Mouse (Mus musculus) myocyte (in vitro differentiated cells): Measurements from ENCODE around the gene Myl12a. TPM values are rescaled to one million over a fixed set of nuclear protein-coding genes. Genes with fewer than 3 reads are reported as not detected.

Source experiments
- H3K27me3 ChIP-seq: one replicate; pipeline ENCODE4 v1.6.1; 2011; ENCODE audit not compliant: control insufficient read depth, insufficient read depth, insufficient read length
- H3K36me3 ChIP-seq: one replicate; pipeline ENCODE4 v1.6.1; 2011; ENCODE audit not compliant: control insufficient read depth, insufficient read depth
- H3K4me2 ChIP-seq: one replicate; pipeline ENCODE4 v1.6.1; 2011; ENCODE audit warnings: low read depth, control low read depth
- H3K4me3 ChIP-seq: one replicate; pipeline ENCODE4 v1.5.1; 2011; ENCODE audit warnings: mild to moderate bottlenecking, control low read depth, moderate library complexity
- H3K79me2 ChIP-seq: one replicate; pipeline ENCODE4 v1.6.1; 2011; ENCODE audit not compliant: control insufficient read depth, insufficient read depth
- H3ac ChIP-seq: one replicate; pipeline ENCODE4 v1.6.1; 2011; ENCODE audit not compliant: control insufficient read depth, insufficient read length
- CEBPB ChIP-seq: IDR thresholded peaks from 2 replicates; pipeline ENCODE4 v1.6.1; 2011; ENCODE audit warnings: mild to moderate bottlenecking, moderate library complexity; ENCODE audit not compliant: poor library complexity, insufficient read depth, severe bottlenecking
- E2F4 ChIP-seq: IDR thresholded peaks from one replicate; pipeline ENCODE4 v1.6.1; 2011; ENCODE audit warnings: mild to moderate bottlenecking, control low read depth, moderate library complexity; ENCODE audit not compliant: insufficient read depth
- MAX ChIP-seq: IDR thresholded peaks from one replicate; pipeline ENCODE4 v1.6.1; 2011; ENCODE audit warnings: low read depth, mild to moderate bottlenecking, control low read depth
- MYOD1 ChIP-seq, 3 experiments: IDR thresholded peaks; one replicate each; pipeline ENCODE4 v1.6.1; 2011; ENCODE audit warnings: control low read depth in 2 of 3, low read depth in 2 of 3, mild to moderate bottlenecking in 2 of 3, moderate library complexity in 1 of 3; ENCODE audit not compliant: insufficient read length in 2 of 3, control insufficient read depth in 1 of 3
- MYOG ChIP-seq, 3 experiments: IDR thresholded peaks; one replicate each; pipeline ENCODE4 v1.6.1; 2011; ENCODE audit warnings: control low read depth in 2 of 3, low read depth in 2 of 3, mild to moderate bottlenecking in 2 of 3; ENCODE audit not compliant: insufficient read length in 2 of 3, control insufficient read depth in 1 of 3, insufficient read depth in 1 of 3
- POLR2A ChIP-seq: IDR thresholded peaks from one replicate; pipeline ENCODE4 v1.6.1; 2011; ENCODE audit warnings: low read depth, mild to moderate bottlenecking, control low read depth, moderate library complexity; ENCODE audit not compliant: insufficient read length
- POLR2AphosphoS2 ChIP-seq: IDR thresholded peaks from one replicate; pipeline ENCODE4 v1.6.1; 2011; ENCODE audit warnings: low read depth, control low read depth; ENCODE audit not compliant: insufficient read length
- REST ChIP-seq: IDR thresholded peaks from one replicate; pipeline ENCODE4 v1.6.1; 2011; ENCODE audit warnings: mild to moderate bottlenecking, control low read depth, moderate library complexity; ENCODE audit not compliant: insufficient read depth, insufficient read length
- SRF ChIP-seq: IDR thresholded peaks from one replicate; pipeline ENCODE4 v1.6.1; 2011; ENCODE audit warnings: low read depth; ENCODE audit not compliant: control insufficient read depth, insufficient read length
- TCF12 ChIP-seq: IDR thresholded peaks from one replicate; pipeline ENCODE4 v1.6.1; 2011; ENCODE audit warnings: mild to moderate bottlenecking, control low read depth; ENCODE audit not compliant: poor library complexity, insufficient read depth, severe bottlenecking
- TCF3 ChIP-seq: IDR thresholded peaks from one replicate; pipeline ENCODE4 v1.6.1; 2011; ENCODE audit warnings: low read depth, control low read depth; ENCODE audit not compliant: insufficient read length
- USF1 ChIP-seq: IDR thresholded peaks from one replicate; pipeline ENCODE4 v1.6.1; 2011; ENCODE audit warnings: low read depth, mild to moderate bottlenecking, control low read depth, moderate library complexity
- polyA plus RNA-seq: library from polyadenylated mRNA; unstranded; fragments of >200 nt; fragmentation: generic; extraction: Trizol; gene quantifications from one replicate; pipeline ENCODE4 v1.2.1, GENCODE M21; 2012; ENCODE audit warnings: missing spikeins

Myl12a gene
- polyA plus RNA-seq, 1 experiment, result 880 TPM

DNA sequence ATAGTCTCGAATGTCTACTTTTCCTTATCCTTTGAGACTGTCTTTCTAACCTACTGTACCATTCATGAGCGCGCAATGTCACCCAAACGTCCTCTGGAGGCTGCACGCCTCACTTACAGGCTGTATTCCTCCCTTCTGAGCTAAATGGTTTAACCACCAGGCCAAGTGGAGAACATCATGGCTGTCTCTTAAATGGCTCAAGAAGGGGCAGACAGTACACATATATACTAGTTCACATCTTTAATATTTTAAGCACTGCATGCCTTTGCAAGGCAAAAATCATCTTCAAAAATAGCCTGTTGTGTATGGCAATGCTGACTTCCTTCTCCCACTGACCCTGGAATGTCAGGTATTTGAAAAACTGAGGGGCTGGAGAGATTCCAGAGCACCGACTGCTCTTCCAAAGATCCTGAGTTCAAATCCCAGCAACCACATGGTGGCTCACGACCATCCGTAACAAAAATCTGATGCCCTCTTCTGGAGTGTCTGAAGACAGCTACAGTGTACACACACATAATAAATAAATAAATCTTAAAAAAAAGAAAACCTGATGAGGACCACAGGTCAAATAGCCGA is 4.2 kb downstream of the Myl12a start:
- Histone ChIP-seq H3K27me3 (no peaks in the 10 kb centered on the region), H3K36me3 (peaks cover 30% of the 10 kb centered on the region), H3K4me2 (peak overlapping the region; percentile 91), H3K4me3 (peak overlapping the region; percentile 85), H3K79me2 (peaks cover 73% of the 10 kb centered on the region), H3ac (no peak overlapping the region)
- TF ChIP-seq MYOD1 (IDR thresholded peaks at IDR 0.05; ENCODE audit: control insufficient read depth in 1 of 3, insufficient read length in 2 of 3, low read depth in 2 of 3), result no peak
- peak; percentile 29 for TF ChIP-seq POLR2AphosphoS2

DNA sequence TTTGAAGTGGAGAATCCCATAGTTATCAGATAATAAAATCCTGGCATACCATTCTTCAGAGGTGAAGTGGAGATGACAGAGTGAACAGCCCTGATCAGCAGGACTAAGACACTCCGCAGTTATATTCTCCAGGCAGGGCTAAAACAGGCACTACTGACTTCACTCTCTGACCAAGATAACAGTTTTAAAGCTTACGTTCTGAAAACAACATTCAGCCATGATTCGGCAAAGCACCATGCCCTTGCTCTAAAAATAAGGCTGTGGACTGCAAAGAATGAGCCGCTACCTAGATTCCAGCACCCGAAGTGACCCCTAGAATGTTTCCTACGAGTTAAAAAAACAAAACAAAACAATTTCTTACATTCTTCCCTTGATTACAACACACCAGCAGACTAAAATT is 4.8 kb downstream of the Myl12a start:
- no peaks in the 10 kb centered on the region for H3K27me3 ChIP-seq
- peaks cover 76% of the 10 kb centered on the region for H3K79me2 ChIP-seq
- TF ChIP-seq CEBPB, result no peak
- TF ChIP-seq TCF12, result no peak
- no peak for TF ChIP-seq REST
- no peak for TF ChIP-seq POLR2A
- TF ChIP-seq POLR2AphosphoS2, result no peak
- no peak for TF ChIP-seq E2F4
- TF ChIP-seq MAX, result no peak
- no peak for TF ChIP-seq SRF
- TF ChIP-seq USF1, result no peak
- TF ChIP-seq MYOG (IDR thresholded peaks at IDR 0.05; ENCODE audit: control insufficient read depth in 1 of 3, insufficient read depth in 1 of 3, insufficient read length in 2 of 3, low read depth in 2 of 3), result no peak
- no peak for TF ChIP-seq MYOD1 (IDR thresholded peaks at IDR 0.05; ENCODE audit: control insufficient read depth in 1 of 3, insufficient read length in 2 of 3, low read depth in 2 of 3)
- peak overlapping the region; percentile 91 for H3K4me2 ChIP-seq
- peaks cover 35% of the 10 kb centered on the region for H3K36me3 ChIP-seq
- H3ac ChIP-seq, result no peak overlapping the region
- H3K4me3 ChIP-seq, result peak overlapping the region; percentile 85

DNA sequence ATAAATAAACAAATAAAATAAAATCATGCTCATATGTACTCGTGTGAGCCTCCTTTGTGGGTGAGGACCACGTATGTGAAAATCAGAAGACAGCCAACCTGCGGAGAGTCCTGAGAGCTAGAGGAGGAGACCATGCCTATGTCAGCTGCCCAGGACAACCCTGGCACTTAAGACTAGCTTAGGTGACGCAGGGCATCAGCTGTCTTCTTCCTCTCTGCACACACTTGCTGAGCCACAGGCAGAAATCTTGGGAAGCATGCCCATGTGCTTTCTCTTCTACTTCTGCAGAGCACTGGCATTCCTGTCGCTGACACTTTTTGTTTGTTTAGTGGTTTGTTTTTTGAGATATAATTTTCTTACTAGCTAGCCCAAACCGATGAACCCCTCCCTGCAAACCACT is 7.1 kb downstream of the Myl12a start:
- peak overlapping the region; percentile 85 for H3K4me3 ChIP-seq
- TF ChIP-seq TCF12 (no peak), USF1 (no peak), POLR2AphosphoS2 (peak; percentile 46), SRF (no peak), TCF3 (peak; percentile 42), MYOD1 (IDR thresholded peaks at IDR 0.05; ENCODE audit: control insufficient read depth in 1 of 3, insufficient read length in 2 of 3, low read depth in 2 of 3) (peak in 2 of 3 experiments; percentile 74 to 81), MYOG (IDR thresholded peaks at IDR 0.05; ENCODE audit: control insufficient read depth in 1 of 3, insufficient read depth in 1 of 3, insufficient read length in 2 of 3, low read depth in 2 of 3) (peak; percentile 45 to 91 (median 81)), POLR2A (no peak), E2F4 (no peak), MAX (no peak), REST (no peak), CEBPB (no peak)
- H3K79me2 ChIP-seq, result peaks cover 74% of the 10 kb centered on the region
- H3K27me3 ChIP-seq, result no peaks in the 10 kb centered on the region
- peaks cover 38% of the 10 kb centered on the region for H3K36me3 ChIP-seq
- no peak overlapping the region for H3ac ChIP-seq
- peak overlapping the region; percentile 56 for H3K4me2 ChIP-seq

DNA sequence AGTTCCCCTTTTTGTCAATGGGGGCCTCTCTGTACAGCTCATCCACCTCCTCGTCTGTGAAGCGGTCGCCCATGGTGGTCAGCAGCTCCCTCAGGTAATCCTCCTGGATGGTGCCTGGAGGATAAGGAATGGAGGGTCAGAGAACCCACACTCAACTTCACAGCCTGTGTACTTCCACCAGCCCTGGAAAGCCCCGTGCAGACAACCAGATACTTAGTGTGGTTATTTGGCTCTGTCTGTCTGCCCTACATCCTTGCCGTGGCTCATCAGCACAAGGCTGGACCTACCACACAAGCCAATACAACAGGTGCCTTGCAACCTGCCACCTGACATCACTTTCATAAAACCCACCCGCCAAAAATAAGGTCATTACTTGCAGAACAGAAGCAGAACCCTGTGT is 8.0 kb downstream of the Myl12a start:
- TF ChIP-seq E2F4, result no peak
- no peak for TF ChIP-seq MAX
- peak in 1 of 3 experiments; percentile 35 for TF ChIP-seq MYOG (IDR thresholded peaks at IDR 0.05; ENCODE audit: control insufficient read depth in 1 of 3, insufficient read depth in 1 of 3, insufficient read length in 2 of 3, low read depth in 2 of 3)
- no peak for TF ChIP-seq REST
- no peak for TF ChIP-seq TCF12
- TF ChIP-seq MYOD1 (IDR thresholded peaks at IDR 0.05; ENCODE audit: control insufficient read depth in 1 of 3, insufficient read length in 2 of 3, low read depth in 2 of 3), result peak in 2 of 3 experiments; percentile 47 to 49
- TF ChIP-seq POLR2AphosphoS2, result peak; percentile 36
- no peak for TF ChIP-seq POLR2A
- TF ChIP-seq TCF3, result no peak
- no peak for TF ChIP-seq SRF
- no peak for TF ChIP-seq USF1
- TF ChIP-seq CEBPB, result no peak
- Histone ChIP-seq H3K4me2 (peak overlapping the region; percentile 41), H3ac (no peak overlapping the region), H3K36me3 (peaks cover 33% of the 10 kb centered on the region), H3K79me2 (peaks cover 70% of the 10 kb centered on the region), H3K4me3 (no peak overlapping the region), H3K27me3 (no peaks in the 10 kb centered on the region)

DNA sequence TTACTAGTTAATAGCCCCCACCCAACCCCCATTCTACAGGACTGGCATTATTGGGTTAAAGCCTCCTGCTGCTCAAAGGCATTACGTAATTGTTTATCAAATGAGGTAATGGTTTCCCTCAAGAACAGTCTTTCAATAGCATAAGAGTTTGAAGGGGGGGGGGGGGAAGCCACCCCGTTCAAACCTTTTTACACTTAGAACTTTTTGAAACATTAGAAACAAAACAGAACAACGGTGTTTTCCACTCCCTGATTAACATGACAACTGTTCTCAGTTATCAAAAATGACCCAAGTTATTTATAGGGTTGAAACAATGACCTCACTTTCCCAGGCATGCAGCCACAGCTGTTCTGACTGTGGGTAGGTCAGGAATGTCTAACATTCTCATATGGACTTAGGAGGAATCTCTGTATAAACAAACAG is 9.3 kb downstream of the Myl12a start:
- no peak overlapping the region for H3K4me3 ChIP-seq
- H3K79me2 ChIP-seq, result peaks cover 69% of the 10 kb centered on the region
- H3ac ChIP-seq, result no peak overlapping the region
- H3K27me3 ChIP-seq, result no peaks in the 10 kb centered on the region
- peaks cover 46% of the 10 kb centered on the region for H3K36me3 ChIP-seq
- peak in 1 of 3 experiments; percentile 89 for TF ChIP-seq MYOG (IDR thresholded peaks at IDR 0.05; ENCODE audit: control insufficient read depth in 1 of 3, insufficient read depth in 1 of 3, insufficient read length in 2 of 3, low read depth in 2 of 3)
- TF ChIP-seq POLR2A, result no peak
- peak; percentile 43 for TF ChIP-seq TCF3
- no peak for TF ChIP-seq POLR2AphosphoS2
- no peak for TF ChIP-seq REST
- TF ChIP-seq SRF, result no peak
- TF ChIP-seq CEBPB, result 0 out of 2 replicates have a peak, but pooled peaks have one; percentile 23
- no peak for TF ChIP-seq MAX
- no peak for TF ChIP-seq E2F4
- TF ChIP-seq TCF12, result peak; percentile 95
- no peak for TF ChIP-seq USF1
- TF ChIP-seq MYOD1 (IDR thresholded peaks at IDR 0.05; ENCODE audit: control insufficient read depth in 1 of 3, insufficient read length in 2 of 3, low read depth in 2 of 3), result peak; percentile 80 to 89 (median 87)
- H3K4me2 ChIP-seq, result peak overlapping the region; percentile 66
